Mouse (Mus musculus) frontal cortex, postnatal 36 days (tissue): ENCODE results near the gene Ice2.

Experiments
- DNase-seq, 2 experiments: peaks; one replicate each; pipeline ENCODE4 v3.0.0; 2022; ENCODE audit warnings: low spot score in 2 of 2

Ice2 gene

DNA sequence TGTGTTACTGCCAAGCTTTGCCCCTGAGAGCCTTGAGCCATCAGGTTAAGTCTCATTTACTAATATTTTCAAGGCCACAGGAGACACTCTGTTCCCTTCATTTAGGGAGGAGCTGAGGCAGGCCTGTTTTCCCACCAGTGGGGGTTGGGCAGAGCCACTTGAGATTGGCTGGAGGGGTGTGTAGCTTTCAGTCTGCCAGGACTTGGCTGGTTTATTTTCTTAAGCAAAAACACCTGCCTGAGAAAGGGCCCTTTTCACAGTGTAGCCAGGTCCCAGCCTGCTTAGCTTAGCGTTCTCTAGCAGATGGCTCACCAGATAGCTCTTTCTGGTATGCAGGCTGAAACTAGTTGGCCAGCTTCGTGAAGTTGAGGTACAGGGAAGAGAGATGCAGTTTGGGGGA is 61.3 kb downstream of the Ice2 start:
- no peak for DNase-seq

DNA sequence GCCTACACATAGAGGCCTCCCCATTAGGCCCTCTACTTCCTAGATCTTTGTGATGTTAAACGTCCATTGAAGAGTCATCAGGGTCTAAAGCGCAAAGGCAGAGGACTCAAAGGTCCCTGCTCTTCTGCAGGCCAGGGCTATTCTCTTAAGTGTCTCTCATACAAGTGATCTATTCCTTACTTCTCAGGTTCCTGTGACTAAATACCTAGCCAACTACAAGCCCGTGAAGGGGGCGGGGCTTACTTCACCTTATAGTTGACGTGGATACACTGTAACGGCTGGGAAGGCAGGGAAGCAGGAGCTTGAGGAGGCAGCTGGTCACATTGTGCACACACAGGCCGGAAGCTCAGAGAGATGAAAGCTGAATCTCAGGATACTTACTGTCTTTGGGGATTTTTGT is 62.2 kb downstream of the Ice2 start:
- DNase-seq: no peak

DNA sequence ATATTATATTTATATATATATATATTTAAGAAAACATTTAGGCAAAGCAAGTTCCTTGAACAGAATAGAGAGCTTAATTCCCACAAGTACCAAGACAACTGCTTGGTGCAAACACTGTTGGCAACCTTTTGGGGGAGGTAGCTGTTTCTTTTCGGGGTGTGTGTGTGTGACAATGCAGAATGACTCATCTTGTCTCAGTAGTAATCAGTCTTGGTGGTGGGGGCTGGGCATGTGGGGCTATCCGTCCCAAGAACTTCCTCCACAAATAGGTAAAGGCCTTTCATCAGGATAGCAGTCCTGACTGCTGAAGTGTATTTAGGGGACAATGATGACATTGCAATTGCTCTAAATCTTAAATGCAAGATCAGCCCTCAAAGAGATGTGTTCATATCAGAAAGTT is 65.3 kb downstream of the Ice2 start:
- no peak for DNase-seq

DNA sequence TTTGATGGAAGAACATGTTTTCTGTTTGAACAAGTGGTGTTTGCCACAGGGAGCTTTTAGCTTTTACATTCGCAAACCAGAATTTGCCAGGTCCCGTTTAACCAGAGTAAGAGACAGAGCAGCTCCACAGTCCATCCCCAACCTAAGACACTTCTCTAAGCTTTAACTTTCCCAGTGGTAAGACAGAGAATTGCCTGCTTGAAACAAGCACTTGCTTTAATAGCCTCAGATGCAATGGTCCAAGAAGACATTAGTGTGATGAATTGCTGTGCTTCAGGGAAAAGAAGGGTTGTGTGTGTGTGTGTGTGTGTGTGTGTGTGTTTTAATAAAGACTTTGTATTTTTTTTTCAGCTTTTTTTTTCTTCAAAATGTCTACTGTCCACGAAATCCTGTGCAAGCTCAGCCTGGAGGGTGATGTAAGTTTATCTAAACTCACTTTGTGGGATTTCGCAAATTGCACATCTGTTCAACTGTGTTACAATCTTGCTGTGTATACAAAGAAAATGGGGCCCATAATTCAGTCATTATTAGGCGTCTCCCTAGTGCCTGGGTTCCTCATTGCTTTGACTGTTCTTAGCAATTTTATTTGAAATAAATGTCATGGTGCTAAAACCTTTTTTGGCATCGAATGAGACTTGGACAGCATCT is 66.5 kb downstream of the Ice2 start:
- no peak for DNase-seq

GRCm38 (mm10) chr9:69466098-69466497 is 68.4 kb downstream of the Ice2 start:
- DNase-seq: no peak

GRCm38 (mm10) chr9:69467310-69467939 is 69.7 kb downstream of the Ice2 start:
- no peak for DNase-seq

DNA sequence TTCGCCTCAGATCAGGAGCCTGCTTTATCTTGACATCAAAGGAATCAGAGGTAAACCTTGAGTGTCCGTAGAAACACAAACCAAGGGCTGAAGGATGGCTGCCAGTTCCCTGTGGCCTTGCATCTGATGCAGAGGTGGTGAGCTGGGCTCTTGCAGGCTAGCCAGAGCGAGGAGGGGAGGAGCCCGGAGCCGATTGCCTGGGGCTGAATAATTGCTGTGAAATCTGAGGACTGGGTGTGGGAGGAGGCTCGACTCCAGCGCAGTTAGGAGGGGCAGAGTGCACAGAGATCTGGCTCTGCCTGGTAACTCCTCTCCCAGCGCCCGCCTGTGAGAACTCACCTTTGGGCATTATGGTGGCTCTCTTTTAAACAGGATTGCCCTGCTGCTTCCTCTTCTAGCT is 71.3 kb downstream of the Ice2 start:
- DNase-seq: no peak

DNA sequence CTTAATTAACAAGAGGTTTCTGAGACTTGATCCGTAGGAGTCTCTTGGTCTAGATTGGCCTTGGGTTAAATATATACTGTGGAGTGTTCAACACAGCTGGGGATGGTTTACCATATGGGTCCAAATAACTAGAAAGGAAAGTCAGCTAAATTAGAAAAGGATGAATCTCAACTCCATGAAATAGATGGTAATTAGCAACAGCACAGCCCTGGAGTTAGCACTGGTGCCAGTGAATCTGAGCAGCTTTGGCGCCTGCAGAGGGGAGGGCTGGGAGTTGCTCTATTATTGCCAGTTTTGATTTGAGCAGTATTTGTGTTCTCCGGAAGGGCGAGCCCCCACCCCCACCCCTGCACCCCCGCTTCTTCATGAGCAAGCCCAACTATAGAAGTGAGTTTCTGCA is 72.7 kb downstream of the Ice2 start:
- DNase-seq: no peak

DNA sequence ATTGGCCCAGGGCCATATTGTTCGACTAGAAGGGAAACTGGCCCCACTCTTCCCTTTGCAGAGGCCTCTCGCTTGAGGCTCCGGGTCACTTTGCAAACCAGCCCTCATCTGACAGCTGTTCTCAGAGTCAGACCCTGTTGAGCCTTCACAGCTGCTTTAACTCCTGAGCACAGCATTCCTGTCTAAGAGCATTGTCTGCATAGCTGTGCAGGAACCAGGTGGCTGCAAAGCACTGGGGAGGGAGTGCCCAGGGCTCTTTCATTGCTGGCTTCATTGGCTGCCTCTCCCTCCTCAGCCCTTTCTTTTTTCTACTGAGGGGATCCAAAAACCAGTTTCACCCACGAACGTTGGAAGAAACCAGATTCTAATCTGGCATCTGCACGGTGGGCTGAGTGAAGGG is 73.2 kb downstream of the Ice2 start:
- DNase-seq: no peak

DNA sequence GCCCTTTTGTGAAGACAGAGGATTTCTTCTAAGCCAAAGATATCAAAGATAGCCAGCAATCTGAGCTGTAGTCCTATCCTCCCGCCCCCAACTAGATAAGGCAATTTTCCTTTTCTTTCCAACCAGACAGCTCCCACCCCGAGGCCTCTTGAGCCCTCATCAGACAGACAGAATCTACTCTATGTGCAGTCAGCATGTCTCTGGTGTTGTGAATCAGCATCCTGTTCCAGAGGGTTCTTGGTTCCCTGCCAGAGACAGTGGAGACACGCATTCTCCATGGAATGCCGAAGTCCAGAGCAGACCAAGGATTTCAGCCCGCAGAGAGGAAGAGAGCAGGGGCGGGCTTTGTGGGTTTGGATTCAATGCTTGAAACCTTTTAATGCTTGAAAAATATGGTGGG is 75.0 kb downstream of the Ice2 start:
- no peak for DNase-seq

DNA sequence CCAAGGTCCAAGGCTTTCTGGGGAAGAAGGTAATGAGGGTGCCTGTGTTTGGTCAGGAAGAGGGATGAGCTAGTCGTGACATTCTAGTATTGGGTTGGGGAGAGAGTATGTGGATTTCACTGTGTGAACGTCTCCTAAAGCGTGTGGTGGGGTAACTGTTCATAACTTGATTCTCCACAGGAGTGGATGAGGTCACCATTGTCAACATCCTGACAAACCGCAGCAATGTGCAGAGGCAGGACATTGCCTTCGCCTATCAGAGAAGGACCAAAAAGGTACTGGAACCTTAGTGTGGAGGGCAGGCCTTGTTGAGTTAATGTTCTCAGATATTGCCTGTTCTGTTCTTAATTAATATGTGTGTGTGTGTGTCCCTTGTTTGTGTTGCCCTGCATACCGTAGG is 78.2 kb downstream of the Ice2 start:
- DNase-seq: no peak

DNA sequence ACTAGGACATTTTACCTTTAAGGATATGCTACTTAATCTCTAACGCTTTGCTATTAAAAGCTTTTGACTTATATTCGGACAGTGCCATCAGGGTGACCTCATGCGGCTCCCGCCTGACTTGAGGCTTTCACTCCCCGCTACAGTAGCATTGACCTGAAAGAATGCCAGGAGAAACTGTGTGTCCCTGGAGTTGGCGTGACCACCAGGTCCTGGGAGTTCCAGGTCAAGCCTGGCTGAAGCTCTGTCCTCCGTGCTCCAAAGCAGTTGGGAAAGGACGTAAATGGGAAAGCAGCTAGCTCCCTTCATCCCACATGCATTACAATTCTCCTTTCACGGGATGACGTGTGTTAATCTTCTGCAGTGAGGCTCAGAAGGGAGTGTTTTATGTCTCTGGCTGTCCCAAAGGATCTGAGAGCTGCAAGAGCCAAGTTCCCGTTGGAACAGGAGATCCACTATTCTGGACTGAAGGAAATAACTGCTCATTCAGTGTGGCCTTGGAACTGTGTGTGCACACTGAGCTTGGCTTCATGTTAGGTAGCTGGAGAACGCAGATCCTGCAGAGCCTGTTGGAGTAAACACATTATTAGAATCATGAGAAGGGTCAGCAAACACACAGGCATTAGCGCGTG is 79.6 kb downstream of the Ice2 start:
- DNase-seq: no peak

- no peak for DNase-seq
Observed at GRCm38 (mm10) chr9:69477824-69478222, 80.1 kb downstream of the Ice2 start.

DNA sequence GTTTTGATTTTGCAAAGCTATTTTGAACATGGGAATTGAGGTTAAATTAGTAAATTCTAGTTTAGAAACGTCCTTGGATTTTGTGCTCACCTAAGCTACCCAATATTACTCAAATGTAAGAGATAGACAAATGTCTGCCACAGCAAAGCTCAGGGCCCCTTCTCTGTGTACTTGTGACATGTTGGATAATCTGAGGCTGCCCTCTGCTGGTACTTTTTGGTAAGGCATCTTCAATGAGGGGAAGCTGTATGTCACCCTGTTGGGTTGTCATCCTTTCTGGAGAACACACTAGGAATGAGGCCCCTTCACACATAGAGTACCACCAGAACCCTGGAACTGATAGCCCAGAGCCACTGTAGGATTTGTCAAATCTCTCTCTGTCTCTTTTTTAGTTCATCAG is 82.6 kb downstream of the Ice2 start:
- peak; percentile 86 to 92 for DNase-seq
